Mouse (Mus musculus) cortical plate, adult 2 months (tissue): ENCODE measurements around the gene Tenm4. TPM values are rescaled to one million over a fixed set of nuclear protein-coding genes. Genes with fewer than 3 reads are reported as not detected.

Source experiments
- H3K27ac ChIP-seq: fragments of 200-500 bp; 2 replicates; pipeline ENCODE4 v1.5.1; 2012; ENCODE audit warnings: low read length, control low read depth, inconsistent platforms; ENCODE audit not compliant: insufficient read depth
- H3K4me1 ChIP-seq: fragments of 200-500 bp; 2 replicates; pipeline ENCODE4 v1.6.1; 2011; ENCODE audit warnings: low read length; ENCODE audit not compliant: control insufficient read depth, insufficient read depth
- H3K4me3 ChIP-seq: fragments of 200-500 bp; 2 replicates; pipeline ENCODE4 v1.5.1; 2011; ENCODE audit warnings: mild to moderate bottlenecking, low read length, control low read depth; ENCODE audit not compliant: insufficient read depth
- CTCF ChIP-seq: fragments of 200-500 bp; IDR thresholded peaks from 2 replicates; pipeline ENCODE4 v1.5.1; 2011; ENCODE audit warnings: mild to moderate bottlenecking, control low read depth, low read length; ENCODE audit not compliant: insufficient read depth; ENCODE audit errors: extremely low read depth
- POLR2A ChIP-seq: fragments of 200-500 bp; IDR thresholded peaks from 2 replicates; pipeline ENCODE4 v1.6.1; 2011; ENCODE audit warnings: mild to moderate bottlenecking, low read length, control low read depth; ENCODE audit not compliant: insufficient read depth; ENCODE audit errors: extremely low read depth
- polyA plus RNA-seq: library from polyadenylated mRNA; depleted of rRNA; stranded (reverse); fragments of >200 nt; gene quantifications from 2 replicates; pipeline ENCODE4 v1.2.3, GENCODE M21; 2012

The Tenm4 gene
- polyA plus RNA-seq, 1 experiment = 30.2 TPM

GRCm38 (mm10) chr7:96905422-96905821 lies 734.4 kb downstream of the Tenm4 start:
- Histone ChIP-seq H3K4me1 (peaks cover 4% of the 10 kb centered on the region; the same call in 1 of the 2 replicates), H3K4me3 (no peak overlapping the region), H3K27ac (no peak overlapping the region)
- TF ChIP-seq POLR2A (no peak), CTCF (no peak)

- H3K4me1 ChIP-seq = peaks cover 4% of the 10 kb centered on the region; the same call in 1 of the 2 replicates
Measured at GRCm38 (mm10) chr7:96906216-96906615, 735.2 kb downstream of the Tenm4 start.

GRCm38 (mm10) chr7:96907971-96908680 lies 737.1 kb downstream of the Tenm4 start:
- Histone ChIP-seq H3K4me1 (no peaks in the 10 kb centered on the region; the same call in 1 of the 2 replicates), H3K4me3 (no peak overlapping the region), H3K27ac (no peak overlapping the region)
- TF ChIP-seq CTCF = no peak
- TF ChIP-seq POLR2A = no peak

More at GRCm38 (mm10) chr7:96906216-96906615, 735.2 kb downstream of the Tenm4 start:
- TF ChIP-seq POLR2A = no peak
- no peak for TF ChIP-seq CTCF
- H3K4me3 ChIP-seq = no peak overlapping the region
- H3K27ac ChIP-seq = no peak overlapping the region

GRCm38 (mm10) chr7:96909856-96910255 lies 738.8 kb downstream of the Tenm4 start:
- H3K27ac ChIP-seq = no peak overlapping the region
- no peak for TF ChIP-seq CTCF
- TF ChIP-seq POLR2A = no peak

GRCm38 (mm10) chr7:96910310-96910960 lies 739.4 kb downstream of the Tenm4 start:
- Histone ChIP-seq H3K4me1 (no peaks in the 10 kb centered on the region), H3K27ac (no peak overlapping the region), H3K4me3 (no peak overlapping the region)
- no peak for TF ChIP-seq CTCF
- TF ChIP-seq POLR2A = no peak

More at GRCm38 (mm10) chr7:96909856-96910255, 738.8 kb downstream of the Tenm4 start:
- Histone ChIP-seq H3K4me3 (no peak overlapping the region), H3K4me1 (no peaks in the 10 kb centered on the region)

GRCm38 (mm10) chr7:96914031-96914430 lies 743.0 kb downstream of the Tenm4 start:
- no peaks in the 10 kb centered on the region for H3K4me1 ChIP-seq
- TF ChIP-seq CTCF (peak; percentile 89), POLR2A (no peak)

GRCm38 (mm10) chr7:96915452-96916105 lies 744.5 kb downstream of the Tenm4 start:
- Histone ChIP-seq H3K27ac (no peak overlapping the region), H3K4me3 (no peak overlapping the region), H3K4me1 (no peaks in the 10 kb centered on the region)
- TF ChIP-seq POLR2A = no peak
- TF ChIP-seq CTCF = peak; percentile 93

More at GRCm38 (mm10) chr7:96914031-96914430, 743.0 kb downstream of the Tenm4 start:
- Histone ChIP-seq H3K4me3 (no peak overlapping the region), H3K27ac (no peak overlapping the region)

- no peak overlapping the region for H3K4me3 ChIP-seq
- TF ChIP-seq CTCF = no peak
- TF ChIP-seq POLR2A = no peak
- no peaks in the 10 kb centered on the region for H3K4me1 ChIP-seq
- no peak overlapping the region for H3K27ac ChIP-seq
Measured at GRCm38 (mm10) chr7:96920447-96921095, 749.5 kb downstream of the Tenm4 start.

- Histone ChIP-seq H3K4me1 (no peaks in the 10 kb centered on the region), H3K27ac (no peak overlapping the region), H3K4me3 (no peak overlapping the region)
- TF ChIP-seq POLR2A = no peak
- TF ChIP-seq CTCF = no peak
Measured at GRCm38 (mm10) chr7:96922927-96923326, 751.9 kb downstream of the Tenm4 start.
